Mouse (Mus musculus): Measurements from ENCODE around the gene Ufc1.

The Ufc1 gene

DNA sequence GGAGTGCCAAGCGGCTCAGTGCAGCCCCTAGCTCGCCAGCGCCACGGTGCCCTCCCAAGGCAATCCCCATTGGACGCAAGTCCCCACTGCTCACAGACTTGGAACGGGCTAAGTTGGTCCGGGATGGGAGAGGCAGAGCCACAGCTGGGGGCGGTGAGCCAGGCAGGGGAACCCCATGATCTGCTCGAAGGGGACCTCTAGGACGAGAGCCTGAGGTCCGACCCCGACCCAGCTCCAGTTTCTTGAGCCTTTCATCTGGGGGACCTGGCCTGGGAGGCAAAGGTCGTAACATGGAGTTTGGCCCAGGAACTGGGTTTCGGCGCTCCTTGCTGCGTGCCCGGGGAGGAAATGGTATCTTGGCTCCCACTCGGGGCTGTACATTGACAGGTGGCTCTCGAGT, 8.3 kb downstream of the Ufc1 start:
- DNase-seq = no peak

DNA sequence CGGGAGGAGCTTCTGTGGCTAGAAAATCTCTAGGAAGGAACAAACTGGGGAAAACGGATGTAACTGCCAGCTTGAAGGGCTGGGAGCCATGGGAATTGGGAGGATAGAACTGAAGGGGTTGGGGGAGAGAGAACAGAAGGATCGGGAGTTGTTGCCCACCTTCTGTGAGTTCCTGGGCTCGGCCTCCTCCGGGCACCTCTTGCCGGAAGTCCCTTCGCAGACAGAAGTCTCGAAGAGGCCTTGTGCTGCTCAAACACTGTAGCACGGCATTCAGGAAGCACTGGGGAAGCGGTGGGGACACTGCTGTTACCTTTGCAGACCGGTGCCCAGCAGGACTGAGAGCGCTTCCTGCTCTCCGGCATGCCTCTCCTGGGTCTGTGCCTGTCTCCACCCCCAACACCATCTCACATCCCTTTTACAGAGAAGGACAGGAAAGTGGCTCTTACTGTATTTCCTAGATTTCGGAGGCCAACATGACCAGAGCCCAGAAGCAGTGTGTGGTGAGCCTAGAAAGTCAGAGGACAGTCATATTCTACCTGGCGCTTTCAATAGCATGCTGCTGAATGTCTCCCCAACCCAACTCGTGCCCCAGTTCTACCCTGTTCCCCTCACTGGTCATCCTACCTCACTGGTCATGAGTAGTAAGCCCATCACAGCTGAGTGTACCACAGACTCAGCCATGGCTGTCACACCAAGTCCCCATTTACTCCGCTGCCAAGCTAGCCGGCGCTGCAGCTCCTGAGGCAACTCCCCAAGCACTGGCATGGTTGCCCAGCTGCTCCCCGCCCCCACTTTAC, 9.5 kb downstream of the Ufc1 start:
- no peak for DNase-seq

DNA sequence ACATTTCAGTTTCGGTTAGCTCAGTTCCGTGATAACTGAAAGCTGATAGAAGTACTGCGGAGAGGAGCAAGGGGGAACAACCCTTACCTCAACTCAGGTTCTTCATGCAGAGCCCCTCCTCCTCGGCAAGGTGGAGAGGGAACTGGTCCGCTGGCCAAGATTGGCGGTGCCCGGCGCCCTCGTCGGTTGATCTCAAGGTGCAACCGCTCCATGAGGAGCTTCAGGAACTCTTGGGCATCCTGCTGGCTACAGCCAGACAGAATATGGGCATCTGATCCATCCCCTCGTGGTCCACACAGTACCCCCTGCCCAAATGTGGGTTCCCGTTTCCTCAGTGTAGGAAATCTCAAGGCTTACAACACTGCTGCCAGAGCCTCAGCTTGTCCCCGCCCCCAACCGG, 10.3 kb downstream of the Ufc1 start:
- peak; percentile 6 for DNase-seq

- DNase-seq = peak; percentile 4
These were observed 11.3 kb downstream of the Ufc1 start for GRCm38 (mm10) chr1:171283188-171284160.

DNA sequence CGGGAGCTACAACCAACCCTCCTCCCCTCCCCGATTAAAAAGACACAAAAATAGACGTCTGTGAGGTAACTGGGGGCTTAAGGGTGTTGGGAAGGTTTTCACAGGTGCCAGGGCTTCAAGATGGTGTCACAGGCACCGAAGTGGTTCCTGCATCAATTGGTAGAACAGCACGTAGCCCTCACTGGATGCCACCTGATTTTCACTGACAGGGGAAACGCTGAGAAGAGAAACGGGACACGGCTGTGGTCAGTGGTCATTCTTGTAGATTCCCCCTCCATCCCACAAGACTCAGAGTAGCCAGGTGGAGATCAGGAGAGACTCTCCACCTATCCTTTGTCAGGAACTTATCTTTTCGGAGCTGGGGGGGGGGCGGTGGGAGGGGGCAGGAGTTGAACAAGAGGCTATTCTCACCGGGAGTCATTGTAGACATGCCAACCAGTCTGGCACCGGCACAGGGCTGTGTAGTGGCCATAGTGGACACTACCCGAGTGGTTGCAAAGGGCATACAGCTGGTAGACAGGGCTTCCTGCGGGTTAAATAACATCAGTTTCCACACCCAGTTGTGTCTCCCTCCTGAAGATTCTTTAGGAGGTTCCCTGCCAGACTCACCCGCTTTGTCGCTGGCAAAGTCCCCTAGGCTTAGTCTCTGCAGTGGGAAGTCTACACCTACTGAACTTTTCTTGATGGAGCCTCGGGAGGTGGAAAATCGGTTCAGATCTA, 12.6 kb downstream of the Ufc1 start:
- DNase-seq = peak; percentile 16

- DNase-seq = peak; percentile 75
These were observed 13.3 kb downstream of the Ufc1 start for GRCm38 (mm10) chr1:171281528-171281923.

GRCm38 (mm10) chr1:171280916-171281527, 13.8 kb downstream of the Ufc1 start, which contains the start of gene Ppox:
Gene Ppox, minus strand, starts transcription at chr1:171281186.
- DNase-seq = peak; percentile 96

GRCm38 (mm10) chr1:171280250-171280915, 14.4 kb downstream of the Ufc1 start:
- DNase-seq = peak; percentile 68

DNA sequence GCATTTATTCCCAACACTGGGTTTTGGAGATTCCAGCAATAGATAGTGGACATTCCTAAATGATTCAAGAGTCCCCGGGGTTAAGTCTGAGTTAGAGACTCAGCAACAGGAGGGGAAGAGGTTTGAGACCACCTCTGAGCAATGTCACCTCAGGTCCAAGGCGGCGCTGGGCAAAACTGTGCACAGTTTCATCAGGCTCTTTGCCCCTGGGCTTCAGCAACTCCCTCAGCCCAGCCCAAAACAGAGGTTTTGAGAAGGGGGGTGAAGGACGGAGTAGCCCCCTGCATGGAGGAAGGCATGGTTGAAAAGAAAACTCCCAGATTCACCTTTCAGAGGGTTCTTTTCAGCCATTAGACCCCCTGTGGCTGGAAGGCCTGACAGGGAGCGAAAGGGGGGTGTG, 15.1 kb downstream of the Ufc1 start:
- peak; percentile 1 for DNase-seq

DNA sequence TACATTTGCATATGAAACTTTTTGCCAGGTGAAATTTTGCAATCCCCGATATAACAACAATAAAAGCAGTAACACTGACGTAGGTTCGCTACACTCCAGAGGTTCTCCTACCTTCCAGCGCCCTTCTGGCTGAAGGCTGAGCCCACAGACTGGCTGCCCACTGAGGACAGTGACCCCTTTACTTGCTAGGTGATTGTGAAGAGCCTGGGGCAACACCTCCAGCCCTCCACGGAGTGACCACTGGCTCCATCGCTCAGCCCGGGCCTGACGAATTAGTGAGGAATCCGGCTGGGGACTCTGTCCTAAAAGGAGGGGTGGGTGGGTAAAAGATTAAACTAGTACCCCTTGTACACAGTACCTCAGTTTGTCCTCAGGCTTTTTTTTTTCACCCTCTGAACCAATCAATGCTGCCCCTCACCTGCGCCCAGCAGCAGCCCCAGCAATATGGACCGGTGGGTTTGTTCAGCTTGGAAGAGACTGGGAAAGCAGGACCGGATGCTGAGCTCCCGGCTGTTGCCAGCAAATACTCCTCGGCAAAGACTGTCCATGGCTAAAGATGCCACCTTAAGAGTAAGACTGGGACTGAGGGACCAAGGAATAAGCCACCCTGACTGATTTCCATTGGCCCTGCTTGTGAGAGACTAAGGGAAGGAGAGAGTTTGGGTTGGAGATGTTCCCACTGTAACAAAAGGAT, 15.7 kb downstream of the Ufc1 start:
- peak; percentile 3 for DNase-seq

DNA sequence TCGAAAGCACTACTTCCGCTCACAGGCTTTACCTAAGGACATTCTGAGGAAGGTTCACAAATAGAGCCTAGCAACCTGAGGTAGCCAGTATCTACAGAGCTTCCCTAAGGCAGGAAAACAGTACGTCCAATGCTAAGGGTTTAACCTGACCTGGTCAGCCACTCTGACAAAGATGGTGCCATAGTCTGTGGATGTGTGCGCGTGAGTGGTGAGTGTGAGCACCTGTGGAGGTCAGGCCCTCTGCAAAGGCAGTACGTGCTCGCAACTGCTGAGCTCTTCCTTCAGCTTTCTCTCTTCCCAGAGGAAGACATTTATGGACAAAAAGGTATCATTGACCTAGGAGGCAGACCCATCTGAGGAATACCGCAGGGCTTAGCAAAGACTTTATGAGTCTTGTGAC, 16.4 kb downstream of the Ufc1 start:
- DNase-seq = peak; percentile 1

DNA sequence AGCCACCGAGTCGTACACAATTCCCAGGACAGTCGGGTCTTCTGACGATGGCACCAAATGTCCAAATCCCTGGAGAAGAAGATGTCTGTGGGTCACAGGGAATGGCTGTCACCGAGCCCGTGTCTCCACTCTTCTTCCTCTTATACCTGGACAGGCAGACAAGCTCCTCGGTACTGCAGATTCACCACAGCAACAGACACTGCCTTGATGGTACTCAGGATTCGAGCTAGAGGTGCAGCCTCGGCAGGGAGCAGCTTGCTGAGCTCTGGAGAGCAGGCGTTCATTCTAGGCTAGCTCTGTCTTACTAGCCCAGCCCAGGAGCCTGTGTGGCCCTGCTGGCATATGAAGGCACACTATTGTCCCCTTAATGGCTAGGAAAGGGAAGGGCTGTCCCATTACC, 17.1 kb downstream of the Ufc1 start:
- no peak for DNase-seq

GRCm38 (mm10) chr1:171276110-171276748, 18.6 kb downstream of the Ufc1 start:
- DNase-seq = no peak

GRCm38 (mm10) chr1:171275144-171275734, 19.6 kb downstream of the Ufc1 start:
- DNase-seq = no peak

GRCm38 (mm10) chr1:171274171-171274570, 20.7 kb downstream of the Ufc1 start:
- DNase-seq = no peak

GRCm38 (mm10) chr1:171272086-171272485, 22.7 kb downstream of the Ufc1 start:
- no peak for DNase-seq

DNA sequence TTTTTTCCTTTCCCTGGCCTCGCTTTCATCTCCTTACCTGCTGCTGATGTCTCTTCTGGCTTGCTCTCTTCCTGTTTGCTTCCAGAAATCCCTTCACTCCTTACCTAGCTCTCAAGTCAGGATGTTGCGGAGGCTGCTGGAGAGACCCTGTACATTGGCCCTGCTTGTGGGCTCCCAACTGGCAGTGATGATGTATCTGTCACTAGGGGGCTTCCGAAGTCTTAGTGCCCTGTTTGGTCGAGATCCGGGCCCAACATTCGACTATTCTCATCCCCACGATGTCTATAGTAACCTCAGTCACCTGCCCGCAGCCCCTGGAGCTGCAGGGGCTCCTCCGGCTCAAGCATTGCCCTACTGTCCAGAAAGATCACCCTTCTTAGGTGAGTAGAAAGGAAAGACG, 23.2 kb downstream of the Ufc1 start:
- no peak for DNase-seq

GRCm38 (mm10) chr1:171271196-171271595, 23.6 kb downstream of the Ufc1 start:
- no peak for DNase-seq

- peak; percentile 80 for DNase-seq
These were observed 24.3 kb downstream of the Ufc1 start for GRCm38 (mm10) chr1:171270573-171270900.

DNA sequence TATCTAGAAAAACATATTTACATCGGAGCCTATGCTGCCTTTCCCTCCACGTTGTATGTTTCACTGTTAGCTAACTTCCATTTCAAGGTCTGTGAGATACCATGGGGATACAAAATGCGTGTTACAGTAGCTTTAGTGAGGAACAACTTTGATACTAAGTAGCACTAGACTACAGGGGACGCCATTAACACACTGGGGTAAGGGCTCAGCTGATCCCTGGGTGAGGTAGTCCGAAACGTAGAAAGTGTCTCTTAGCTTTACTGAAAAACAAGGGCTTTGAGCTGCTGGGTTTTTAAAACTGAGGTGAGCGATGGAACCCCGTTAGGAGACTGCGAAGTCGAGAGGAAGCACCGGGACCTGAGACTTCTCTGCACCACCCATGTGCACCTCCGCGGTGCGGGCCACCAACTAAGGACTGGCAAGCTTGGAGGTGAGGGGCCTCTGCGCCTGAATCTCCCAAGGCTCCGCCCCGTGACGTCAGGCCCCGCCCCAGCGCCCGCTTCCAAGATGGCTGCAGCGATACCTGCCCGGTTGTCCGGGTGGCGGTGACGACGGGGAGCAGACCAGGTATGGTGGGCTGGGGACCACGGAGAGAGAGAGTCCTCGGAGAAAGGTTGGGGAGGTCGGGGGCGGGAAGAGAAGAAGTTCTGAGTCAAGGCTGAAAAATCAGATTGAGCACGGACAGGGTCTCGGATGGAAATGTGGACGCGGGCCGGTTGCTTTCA, 24.8 kb downstream of the Ufc1 start, which contains the start of gene B4galt3:
Gene B4galt3 (plus strand): TSS at position 481 of the 725 bp plus-strand sequence.
- DNase-seq = peak; percentile 94

Measured in kidney, adult 11 months (tissue).